Mouse (Mus musculus): Measurements from ENCODE around the gene Gm49394. TPM values are rescaled to one million over a fixed set of nuclear protein-coding genes. Genes with fewer than 3 reads are reported as not detected.

The Gm49394 gene
- not detected in 2 replicates for polyA plus RNA-seq (2016; fragmentation: Nextera tagmentation; extraction: Ambion mirVana)

DNA sequence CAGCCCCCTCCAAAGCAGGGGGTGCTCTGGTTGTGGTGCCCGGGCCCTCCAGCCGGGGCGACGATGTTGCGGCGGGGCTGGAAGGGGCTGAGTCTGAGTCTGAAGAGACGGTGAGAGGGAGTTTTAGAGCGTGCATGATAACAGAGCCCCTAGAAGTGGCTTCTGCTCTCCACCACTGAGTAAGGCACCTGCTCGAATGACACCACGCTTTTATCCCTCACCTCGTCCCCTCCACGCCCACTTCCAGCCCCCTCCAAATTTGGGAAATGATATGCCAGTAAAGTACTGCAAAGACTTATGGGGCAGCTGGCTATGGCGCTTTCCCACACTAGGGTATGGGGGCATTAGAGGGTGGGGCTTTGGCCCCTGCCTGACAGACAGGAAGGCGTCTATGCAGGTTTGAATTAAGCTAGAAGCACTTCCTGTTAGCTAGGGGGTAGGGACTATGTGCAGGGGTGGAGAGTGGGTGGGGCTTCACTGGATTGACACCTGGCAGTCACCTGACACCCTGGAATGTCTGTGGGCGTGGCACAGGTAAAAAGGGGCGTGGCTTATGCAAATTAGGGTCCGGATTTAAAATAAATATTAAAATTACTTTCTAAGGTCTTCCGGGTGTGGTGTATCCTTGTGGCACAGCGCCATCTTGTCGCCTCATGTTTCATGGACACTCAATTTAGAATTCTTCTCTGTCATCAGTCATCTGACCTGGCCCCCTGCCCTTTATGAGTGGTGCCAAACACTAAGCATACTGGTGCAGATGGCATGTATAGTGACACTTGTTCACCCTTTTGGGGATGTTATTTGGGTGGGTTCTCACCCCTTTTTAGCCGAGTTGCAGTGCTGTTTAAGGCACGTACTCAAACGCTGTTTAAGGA, at the start of gene Gm49394:
Gm49394 (minus strand) TSS at position 192 of the 875 bp plus-strand sequence.
- no peak within 1 kb of the TSS for H3K4me3 ChIP-seq
- H3K9ac ChIP-seq (replicated peaks) = no peak within 1 kb of the TSS
- no peak within 1 kb of the TSS for H3K4me2 ChIP-seq (replicated peaks)
- H3K27ac ChIP-seq (replicated peaks) = no peak within 1 kb of the TSS
- no peaks in the 10 kb centered on the region for H3K36me3 ChIP-seq
- no peak for ATAC-seq (ENCODE audit: low FRiP score, low read depth)
- no peaks in the 10 kb centered on the region for H3K4me1 ChIP-seq
- H3K9me3 ChIP-seq = peaks cover 27% of the 10 kb centered on the region
- H3K27me3 ChIP-seq = peaks cover 28% of the 10 kb centered on the region
- 83% methylated on average over 23 of the region's 23 CpGs for WGBS

DNA sequence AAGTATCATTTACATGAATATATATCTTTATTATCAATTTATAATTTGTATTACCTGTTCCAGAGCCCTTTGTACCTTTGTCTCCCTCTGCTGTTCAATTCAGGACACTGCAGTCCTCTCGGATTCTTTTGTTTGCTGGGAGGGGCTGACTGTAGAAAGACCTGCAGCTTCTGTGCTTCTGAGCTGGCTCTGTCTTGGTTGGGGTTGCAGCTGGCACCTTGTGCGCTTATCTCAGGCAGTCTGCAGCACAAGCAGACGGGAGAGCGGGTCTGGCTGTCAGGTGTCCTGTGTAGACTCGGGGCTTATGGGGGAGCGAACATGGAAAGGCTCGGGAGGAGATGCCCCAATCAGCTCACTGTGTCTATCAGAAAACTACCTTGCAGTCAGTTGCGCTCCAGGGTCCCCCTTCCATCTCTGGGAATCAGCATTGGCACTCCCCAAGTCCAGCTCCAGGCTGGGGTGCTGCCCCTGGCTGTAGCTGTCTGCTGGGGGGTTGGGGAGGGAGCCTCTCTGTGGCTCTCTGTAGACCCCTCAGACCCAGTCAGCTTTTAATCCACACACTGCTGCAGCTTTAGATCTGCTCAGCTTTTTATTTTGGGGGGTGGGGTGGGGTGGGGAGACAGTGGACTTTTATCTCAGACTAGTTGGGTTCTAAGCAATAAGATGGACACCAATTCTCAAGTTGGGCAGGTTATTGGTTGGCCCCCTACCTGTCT, 45.2 kb upstream of the Gm49394 start:
- no peak for ATAC-seq (ENCODE audit: low FRiP score, low read depth)
- Histone ChIP-seq H3K4me1 (no peaks in the 10 kb centered on the region), H3K36me3 (no peaks in the 10 kb centered on the region), H3K27me3 (no peaks in the 10 kb centered on the region), H3K9ac (replicated peaks) (peak overlapping the region; percentile 51), H3K27ac (replicated peaks) (no peak overlapping the region), H3K4me2 (replicated peaks) (peak overlapping the region; percentile 45), H3K9me3 (no peaks in the 10 kb centered on the region), H3K4me3 (peak overlapping the region; percentile 27)
- 23% methylated on average over 8 of the region's 8 CpGs for WGBS

DNA sequence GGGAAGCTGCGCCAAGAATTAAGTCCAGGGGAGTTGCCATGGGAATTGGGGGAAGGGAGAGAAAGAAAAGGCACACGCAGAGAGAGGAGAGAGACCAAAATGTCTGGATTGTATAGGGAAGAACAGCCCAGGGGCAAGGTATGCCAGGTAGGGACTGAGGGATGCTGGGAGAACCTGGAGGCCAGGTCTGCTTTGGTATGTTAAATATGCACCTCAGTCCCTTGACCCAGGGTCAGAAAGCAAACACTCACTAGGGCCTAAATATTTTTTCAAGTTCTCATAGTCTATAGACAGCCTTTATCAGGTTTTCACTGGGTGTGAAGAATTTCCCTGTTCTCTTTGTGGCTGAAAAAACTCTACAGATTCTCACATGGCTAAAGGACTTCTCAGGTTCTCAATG, 37.1 kb upstream of the Gm49394 start:
- no peak overlapping the region for H3K27ac ChIP-seq (replicated peaks)
- H3K36me3 ChIP-seq = no peaks in the 10 kb centered on the region
- no peak overlapping the region for H3K4me2 ChIP-seq (replicated peaks)
- WGBS = 78% methylated on average over 2 of the region's 2 CpGs
- no peaks in the 10 kb centered on the region for H3K9me3 ChIP-seq
- H3K4me1 ChIP-seq = no peaks in the 10 kb centered on the region
- H3K4me3 ChIP-seq = no peak overlapping the region
- H3K27me3 ChIP-seq = no peaks in the 10 kb centered on the region
- no peak overlapping the region for H3K9ac ChIP-seq (replicated peaks)
- no peak for ATAC-seq (ENCODE audit: low FRiP score, low read depth)

DNA sequence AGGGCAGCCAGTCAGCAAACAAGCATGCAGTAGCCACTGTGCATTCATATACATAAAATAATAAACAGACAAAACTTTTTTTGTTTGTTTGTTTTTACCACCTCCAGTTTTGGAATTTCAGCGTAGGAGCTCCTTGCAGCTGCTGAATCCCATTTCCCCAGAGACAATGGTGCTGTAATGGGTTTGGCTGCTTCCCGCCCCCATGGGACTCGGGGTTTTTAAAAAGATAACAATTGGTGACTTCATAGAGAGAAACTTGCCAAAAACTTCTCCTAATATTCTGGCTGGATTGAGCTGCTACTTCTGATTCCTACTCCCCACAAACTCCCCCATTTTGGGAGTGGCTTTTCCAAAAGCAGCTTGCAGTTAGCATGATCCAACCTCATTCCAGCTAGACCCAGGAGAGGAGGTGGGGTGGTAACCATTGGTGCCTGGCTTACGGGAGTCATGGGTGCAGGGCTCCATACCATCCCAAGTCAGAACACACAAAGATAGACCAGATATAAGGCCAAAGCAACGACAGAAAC, 29.7 kb upstream of the Gm49394 start:
- WGBS = 71% methylated on average over 5 of the region's 5 CpGs
- Histone ChIP-seq H3K9me3 (no peaks in the 10 kb centered on the region), H3K4me1 (no peaks in the 10 kb centered on the region), H3K27me3 (no peaks in the 10 kb centered on the region), H3K27ac (replicated peaks) (no peak overlapping the region), H3K36me3 (no peaks in the 10 kb centered on the region), H3K9ac (replicated peaks) (no peak overlapping the region), H3K4me3 (no peak overlapping the region), H3K4me2 (replicated peaks) (no peak overlapping the region)
- no peak for ATAC-seq (ENCODE audit: low FRiP score, low read depth)

DNA sequence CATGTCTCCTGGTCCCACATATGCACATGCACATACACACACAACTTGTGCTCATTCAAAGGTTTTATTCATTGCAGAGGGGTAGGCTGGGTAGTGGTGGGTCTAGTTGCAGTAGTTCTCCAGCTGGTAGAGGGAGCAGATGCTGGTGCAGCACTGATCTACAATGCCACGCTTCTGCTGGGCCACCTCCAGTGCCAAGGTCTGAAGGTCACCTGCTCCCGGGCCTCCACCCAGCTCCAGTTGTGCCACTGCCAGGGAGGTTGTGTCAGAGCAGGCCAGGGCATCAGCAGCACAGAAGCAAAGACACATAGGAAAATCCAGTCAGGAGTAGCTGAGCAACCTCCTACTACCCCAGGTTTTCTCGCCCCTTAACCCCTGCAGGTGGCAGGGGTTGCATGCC, 8.9 kb upstream of the Gm49394 start:
- no peak overlapping the region for H3K4me2 ChIP-seq (replicated peaks)
- no peak overlapping the region for H3K9ac ChIP-seq (replicated peaks)
- H3K4me3 ChIP-seq = no peak overlapping the region
- 88% methylated on average over 3 of the region's 3 CpGs for WGBS
- ATAC-seq (ENCODE audit: low FRiP score, low read depth) = no peak
- no peaks in the 10 kb centered on the region for H3K36me3 ChIP-seq
- H3K27me3 ChIP-seq = 0 out of 2 replicates have a peak, but pooled peaks cover 6% of the 10 kb centered on the region
- no peak overlapping the region for H3K27ac ChIP-seq (replicated peaks)
- H3K9me3 ChIP-seq = no peaks in the 10 kb centered on the region
- H3K4me1 ChIP-seq = no peaks in the 10 kb centered on the region

DNA sequence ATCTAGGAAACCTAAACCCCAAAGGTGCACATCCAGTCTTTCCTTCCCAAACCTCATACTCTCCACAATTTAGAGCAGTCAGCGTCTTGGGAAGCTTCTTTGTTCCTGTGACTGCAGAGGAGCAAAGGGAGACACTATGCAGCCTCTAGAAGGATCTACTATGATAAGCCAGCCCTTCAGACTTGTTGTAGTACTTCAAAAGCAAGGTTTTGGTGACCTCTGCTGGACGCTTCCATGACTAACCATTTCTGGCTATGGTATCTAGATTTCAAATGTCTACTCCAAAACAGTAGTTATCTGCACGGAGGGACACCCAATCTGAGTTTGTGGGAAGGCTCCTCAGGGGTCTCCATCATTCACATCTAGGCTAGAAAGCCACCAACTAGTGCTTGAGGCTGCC, 5.9 kb upstream of the Gm49394 start:
- H3K9ac ChIP-seq (replicated peaks) = no peak overlapping the region
- no peaks in the 10 kb centered on the region for H3K4me1 ChIP-seq
- H3K27ac ChIP-seq (replicated peaks) = no peak overlapping the region
- ATAC-seq (ENCODE audit: low FRiP score, low read depth) = no peak
- no peak overlapping the region for H3K4me3 ChIP-seq
- no peak overlapping the region for H3K4me2 ChIP-seq (replicated peaks)
- no peaks in the 10 kb centered on the region for H3K36me3 ChIP-seq
- WGBS = 14% methylated on average over 3 of the region's 3 CpGs
- H3K27me3 ChIP-seq = 0 out of 2 replicates have a peak, but pooled peaks cover 6% of the 10 kb centered on the region
- H3K9me3 ChIP-seq = peaks cover 7% of the 10 kb centered on the region; the same call in 1 of the 2 replicates

DNA sequence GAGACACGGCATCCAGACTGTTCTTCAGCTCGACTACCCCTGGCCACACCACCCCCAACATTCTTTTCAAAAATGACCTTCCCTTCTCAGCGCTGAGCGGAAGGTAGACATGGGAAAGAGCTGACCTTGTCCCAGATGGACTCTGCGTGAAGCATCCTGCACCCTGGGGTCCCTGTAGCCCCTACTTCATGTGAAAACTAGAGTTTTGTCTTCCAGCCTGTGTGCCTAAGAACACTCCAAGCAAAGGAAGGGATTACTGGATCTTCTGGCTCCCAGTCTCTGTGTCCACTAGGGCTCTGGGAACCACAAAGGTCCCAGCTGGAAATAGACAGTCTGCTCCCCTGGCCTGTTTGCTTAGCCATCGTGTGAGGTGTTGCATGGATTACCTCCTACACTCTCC, 5.4 kb upstream of the Gm49394 start:
- Histone ChIP-seq H3K27ac (replicated peaks) (no peak overlapping the region), H3K9me3 (peaks cover 10% of the 10 kb centered on the region), H3K4me2 (replicated peaks) (no peak overlapping the region), H3K36me3 (no peaks in the 10 kb centered on the region), H3K4me1 (no peaks in the 10 kb centered on the region), H3K9ac (replicated peaks) (no peak overlapping the region), H3K27me3 (0 out of 2 replicates have a peak, but pooled peaks cover 6% of the 10 kb centered on the region), H3K4me3 (no peak overlapping the region)
- no peak for ATAC-seq (ENCODE audit: low FRiP score, low read depth)
- 65% methylated on average over 6 of the region's 6 CpGs for WGBS

DNA sequence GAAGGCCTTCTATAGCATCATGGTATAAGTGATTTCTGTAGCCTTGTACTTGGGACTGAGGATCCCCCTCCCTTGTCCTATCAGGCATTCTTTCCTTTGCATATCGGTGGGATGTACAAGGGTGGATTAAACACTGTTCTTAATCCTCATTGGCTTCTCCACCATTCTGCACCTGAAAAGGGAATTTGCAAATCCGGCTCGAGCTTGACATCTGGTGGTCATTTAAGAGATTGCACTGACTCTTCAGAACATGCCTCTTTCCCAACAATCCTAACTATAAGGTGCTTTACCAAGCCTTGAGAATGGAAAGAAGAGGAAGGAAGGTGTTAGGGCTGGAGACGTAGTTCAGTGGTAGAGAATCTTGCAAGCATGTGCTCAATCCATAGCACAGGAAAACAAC, 2.4 kb upstream of the Gm49394 start:
- Histone ChIP-seq H3K9me3 (peaks cover 27% of the 10 kb centered on the region), H3K36me3 (no peaks in the 10 kb centered on the region), H3K4me2 (replicated peaks) (no peak overlapping the region), H3K27ac (replicated peaks) (no peak overlapping the region), H3K4me3 (no peak overlapping the region), H3K4me1 (no peaks in the 10 kb centered on the region), H3K27me3 (peaks cover 13% of the 10 kb centered on the region), H3K9ac (replicated peaks) (no peak overlapping the region)
- 14% methylated on average over 4 of the region's 4 CpGs for WGBS
- no peak for ATAC-seq (ENCODE audit: low FRiP score, low read depth)

DNA sequence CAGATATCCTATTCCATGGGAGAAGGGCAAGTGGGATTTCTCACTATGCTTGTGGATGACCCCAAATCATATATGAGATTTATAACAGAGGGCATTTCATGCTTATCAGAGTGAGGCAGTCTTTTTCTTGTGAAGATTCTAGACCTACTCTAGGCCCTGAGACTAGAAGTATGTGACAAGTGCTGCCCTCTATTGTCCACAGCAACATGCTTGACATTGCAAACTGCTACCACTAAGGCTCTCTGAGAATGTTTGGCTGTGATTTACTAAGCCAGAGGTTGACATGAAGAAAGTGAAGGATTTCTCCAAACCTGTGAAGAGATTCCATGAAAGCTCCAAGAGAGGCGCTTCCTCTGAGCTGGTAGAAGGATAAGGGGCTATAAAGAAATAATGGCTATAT, 1.3 kb upstream of the Gm49394 start:
- no peak for ATAC-seq (ENCODE audit: low FRiP score, low read depth)
- Histone ChIP-seq H3K27ac (replicated peaks) (no peak overlapping the region), H3K4me2 (replicated peaks) (no peak overlapping the region), H3K9ac (replicated peaks) (no peak overlapping the region), H3K36me3 (no peaks in the 10 kb centered on the region), H3K4me1 (no peaks in the 10 kb centered on the region), H3K9me3 (peaks cover 27% of the 10 kb centered on the region), H3K4me3 (no peak overlapping the region), H3K27me3 (peaks cover 18% of the 10 kb centered on the region)
- 93% methylated on average over 1 of the region's 1 CpGs for WGBS

DNA sequence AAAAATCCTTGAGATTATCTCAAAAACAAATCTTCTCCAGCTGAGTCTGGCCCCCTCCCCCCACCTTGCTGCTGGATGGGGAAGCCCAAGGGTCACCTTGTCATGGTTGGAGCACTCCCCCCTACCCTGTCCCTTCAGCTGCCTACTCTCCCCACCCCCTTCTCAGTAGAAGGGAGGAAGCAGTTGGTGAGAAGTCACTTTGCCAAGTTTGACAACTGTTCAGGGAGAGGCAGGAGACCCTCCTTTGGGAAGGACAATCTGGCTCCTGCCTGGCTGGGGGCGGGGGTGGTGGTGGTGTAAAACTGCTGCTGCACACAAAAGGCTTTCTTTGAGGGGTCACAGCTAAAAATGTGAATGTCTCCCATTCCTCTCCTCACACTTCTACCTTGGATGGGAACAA, 1.4 kb downstream of the Gm49394 start:
- no peak overlapping the region for H3K4me3 ChIP-seq

DNA sequence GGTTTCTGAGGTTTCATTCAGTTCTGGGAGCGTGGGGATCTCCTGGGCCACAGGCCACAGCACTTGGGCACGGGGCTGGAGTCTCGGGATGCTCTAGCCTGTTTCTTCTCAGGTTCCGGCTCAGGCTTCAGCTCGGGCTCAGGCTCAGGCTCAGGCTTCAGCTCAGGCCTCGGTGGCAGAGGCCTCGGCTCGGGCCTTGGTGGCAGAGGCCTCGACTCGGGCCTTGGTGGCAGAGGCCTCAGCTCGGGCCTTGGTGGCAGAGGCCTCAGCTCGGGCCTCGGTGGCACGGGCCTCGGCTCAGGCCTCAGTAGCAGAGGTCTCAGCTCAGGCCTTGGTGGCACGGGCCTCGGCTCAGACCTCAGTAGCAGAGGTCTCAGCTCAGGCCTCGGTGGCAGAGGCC, 2.2 kb downstream of the Gm49394 start:
- Histone ChIP-seq H3K27ac (replicated peaks) (no peak overlapping the region), H3K27me3 (peaks cover 53% of the 10 kb centered on the region), H3K9me3 (peaks cover 27% of the 10 kb centered on the region)

More for the DNA sequence above, 1.4 kb downstream of the Gm49394 start:
- no peaks in the 10 kb centered on the region for H3K4me1 ChIP-seq
- peaks cover 27% of the 10 kb centered on the region for H3K9me3 ChIP-seq
- H3K36me3 ChIP-seq = no peaks in the 10 kb centered on the region
- no peak for ATAC-seq (ENCODE audit: low FRiP score, low read depth)
- H3K9ac ChIP-seq (replicated peaks) = no peak overlapping the region
- peaks cover 45% of the 10 kb centered on the region for H3K27me3 ChIP-seq
- 80% methylated on average over 1 of the region's 1 CpGs for WGBS
- no peak overlapping the region for H3K27ac ChIP-seq (replicated peaks)
- no peak overlapping the region for H3K4me2 ChIP-seq (replicated peaks)

DNA sequence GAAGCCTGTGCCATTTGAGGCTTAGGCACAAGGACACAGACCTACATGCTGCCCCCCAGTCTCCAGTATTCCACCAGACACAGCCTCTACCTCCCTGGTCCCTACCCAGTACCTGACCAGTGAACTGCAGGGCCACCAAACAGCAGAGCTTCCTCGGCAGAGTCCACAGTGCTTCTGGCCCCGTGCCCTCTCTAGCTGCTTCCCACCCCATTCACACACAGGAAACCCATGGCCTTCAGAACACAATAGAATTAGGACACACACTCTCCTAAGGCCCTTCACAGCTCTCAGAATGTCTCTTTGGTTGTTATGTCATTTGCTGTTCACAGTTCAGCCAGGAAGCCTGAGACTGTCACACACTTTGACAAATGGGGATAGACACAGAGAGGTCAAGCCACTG, 3.1 kb downstream of the Gm49394 start, which contains the start of gene Igf2:
Igf2 (minus strand) TSS at position 158 of the 400 bp plus-strand sequence.
- no peak within 1 kb of the TSS for H3K4me2 ChIP-seq (replicated peaks)
- no peak within 1 kb of the TSS for H3K4me3 ChIP-seq
- H3K27me3 ChIP-seq = peaks cover 58% of the 10 kb centered on the region
- H3K4me1 ChIP-seq = no peaks in the 10 kb centered on the region
- H3K36me3 ChIP-seq = no peaks in the 10 kb centered on the region
- no peak within 1 kb of the TSS for H3K9ac ChIP-seq (replicated peaks)
- no peak for ATAC-seq (ENCODE audit: low FRiP score, low read depth)
- H3K27ac ChIP-seq (replicated peaks) = no peak within 1 kb of the TSS
- WGBS = 82% methylated on average over 2 of the region's 2 CpGs
- H3K9me3 ChIP-seq = peaks cover 27% of the 10 kb centered on the region

More for the DNA sequence above, 2.2 kb downstream of the Gm49394 start:
- H3K4me3 ChIP-seq = no peak overlapping the region
- H3K9ac ChIP-seq (replicated peaks) = no peak overlapping the region
- no peak overlapping the region for H3K4me2 ChIP-seq (replicated peaks)
- WGBS = 88% methylated on average over 18 of the region's 18 CpGs
- no peaks in the 10 kb centered on the region for H3K4me1 ChIP-seq
- no peaks in the 10 kb centered on the region for H3K36me3 ChIP-seq
- no peak for ATAC-seq (ENCODE audit: low FRiP score, low read depth)
